Mouse (Mus musculus) hindbrain, embryonic 14.5 days (tissue): ENCODE results near the gene Nav1. TPM values are rescaled to one million over a fixed set of nuclear protein-coding genes. Genes with fewer than 3 reads are reported as not detected.

Experiments used
- ATAC-seq: fragments of 200-750 bp; cut with Nextera tagmentation; 2 replicates; pipeline ENCODE4 v1.8.0; 2017; ENCODE audit warnings: moderate number of reproducible peaks, mild to moderate bottlenecking, moderate TSS enrichment, moderate library complexity; ENCODE audit not compliant: low FRiP score
- DNase-seq: peaks from one replicate; pipeline ENCODE4 v3.0.0-alpha.2; 2015; ENCODE audit warnings: low spot score
- H3K27ac ChIP-seq: fragments of 300-500 bp; sonication (generic); 2 replicates; pipeline ENCODE4 v1.5.1; 2014; ENCODE audit warnings: mild to moderate bottlenecking, moderate library complexity
- H3K27me3 ChIP-seq: fragments of 300-500 bp; sonication (generic); 2 replicates; pipeline ENCODE4 v1.6.1; 2014; ENCODE audit warnings: mild to moderate bottlenecking, low read length, mixed read lengths; ENCODE audit not compliant: control insufficient read depth, insufficient read depth
- H3K36me3 ChIP-seq: fragments of 300-500 bp; sonication (generic); replicated peaks from 2 replicates; pipeline ENCODE4 v1.6.1; 2014; ENCODE audit not compliant: control insufficient read depth, insufficient read depth
- H3K4me1 ChIP-seq: fragments of 300-500 bp; sonication (generic); replicated peaks from 2 replicates; pipeline ENCODE4 v1.6.1; 2014; ENCODE audit warnings: antibody characterized with exemption, low read length, mixed read lengths; ENCODE audit not compliant: control insufficient read depth, insufficient read depth
- H3K4me2 ChIP-seq: fragments of 300-500 bp; sonication (generic); replicated peaks from 2 replicates; pipeline ENCODE4 v1.6.1; 2014; ENCODE audit warnings: mild to moderate bottlenecking, moderate library complexity
- H3K4me3 ChIP-seq: fragments of 300-500 bp; sonication (generic); replicated peaks from 2 replicates; pipeline ENCODE4 v1.5.1; 2014; ENCODE audit warnings: mild to moderate bottlenecking, low read length
- H3K9ac ChIP-seq: fragments of 300-500 bp; sonication (generic); 2 replicates; pipeline ENCODE4 v1.6.1; 2014
- H3K9me3 ChIP-seq: fragments of 300-500 bp; sonication (generic); 2 replicates; pipeline ENCODE4 v1.6.1; 2016; ENCODE audit warnings: low read length; ENCODE audit not compliant: control insufficient read depth
- WGBS: fragments of 180-500 bp; shearing (Covaris S2); extraction: QIAGEN DNeasy Blood & Tissue Kit; methylation state at CpG from one replicate; pipeline ENCODE4 v1.1.7; 2014; 5-methylcytosine and 5-hydroxymethylcytosine counted together
- polyA plus RNA-seq: library from polyadenylated mRNA; unstranded; fragments of >200 nt; fragmentation: Nextera tagmentation; extraction: Ambion mirVana; gene quantifications from 2 replicates; pipeline ENCODE4 v1.2.1, GENCODE M21; 2014

Nav1 gene
- polyA plus RNA-seq, 1 experiment from 2014 or later: 60.2 TPM

DNA sequence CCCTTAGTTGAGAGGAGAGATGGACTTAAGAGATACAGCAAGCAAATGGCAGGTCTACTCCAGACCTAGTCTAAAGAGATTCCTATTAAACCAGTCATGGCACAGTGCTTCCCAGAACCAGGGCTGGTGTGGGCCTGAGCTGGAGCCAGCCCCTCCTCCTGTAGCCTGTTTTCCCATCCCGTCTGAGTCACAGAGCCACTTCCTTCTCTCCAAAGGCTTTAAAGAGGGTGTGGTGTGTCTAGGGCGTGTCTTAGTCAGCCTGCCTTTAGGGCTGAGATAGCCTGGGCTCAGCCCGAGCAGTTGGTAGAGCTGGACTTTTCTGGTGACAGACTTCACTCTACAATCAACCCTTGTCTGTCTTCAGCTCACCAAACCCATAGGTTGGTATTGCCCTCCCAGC is 140.2 kb downstream of the Nav1 start:
- no peak overlapping the region for H3K9ac ChIP-seq
- H3K4me2 ChIP-seq: no peak overlapping the region
- peaks cover 99% of the 10 kb centered on the region for H3K36me3 ChIP-seq
- H3K9me3 ChIP-seq: no peaks in the 10 kb centered on the region
- WGBS: 77% methylated on average over 3 of the region's 3 CpGs
- ATAC-seq (no peak), DNase-seq (no peak)
- no peak overlapping the region for H3K4me3 ChIP-seq
- H3K27ac ChIP-seq: no peak overlapping the region
- H3K27me3 ChIP-seq: no peaks in the 10 kb centered on the region
- no peaks in the 10 kb centered on the region for H3K4me1 ChIP-seq

DNA sequence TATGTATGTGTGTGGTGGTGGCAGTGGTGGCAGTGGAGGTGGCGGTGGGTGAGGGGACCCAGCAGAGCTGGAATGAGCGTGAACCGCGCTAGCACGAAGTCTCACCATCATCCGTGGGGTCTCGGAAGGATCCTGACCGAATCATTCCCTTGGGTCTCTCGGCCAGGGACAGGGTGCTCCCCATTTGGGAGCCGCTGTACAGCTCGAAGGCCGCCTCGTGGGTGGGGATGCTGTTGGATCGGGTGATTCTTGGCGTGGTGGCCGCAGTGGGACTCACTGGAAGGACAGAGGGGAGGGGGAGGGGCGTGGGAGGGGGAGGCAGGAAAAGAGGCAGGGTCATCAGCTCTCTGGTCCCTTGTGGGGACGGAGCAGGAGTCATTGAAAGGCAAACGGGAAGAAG is 141.4 kb downstream of the Nav1 start:
- WGBS: 92% methylated on average over 19 of the region's 19 CpGs
- no peak overlapping the region for H3K27ac ChIP-seq
- DNase-seq: no peak
- H3K9ac ChIP-seq: no peak overlapping the region
- no peaks in the 10 kb centered on the region for H3K9me3 ChIP-seq
- no peak for ATAC-seq
- H3K36me3 ChIP-seq: peaks cover 92% of the 10 kb centered on the region
- H3K27me3 ChIP-seq: no peaks in the 10 kb centered on the region
- H3K4me1 ChIP-seq: no peaks in the 10 kb centered on the region
- no peak overlapping the region for H3K4me3 ChIP-seq
- no peak overlapping the region for H3K4me2 ChIP-seq

DNA sequence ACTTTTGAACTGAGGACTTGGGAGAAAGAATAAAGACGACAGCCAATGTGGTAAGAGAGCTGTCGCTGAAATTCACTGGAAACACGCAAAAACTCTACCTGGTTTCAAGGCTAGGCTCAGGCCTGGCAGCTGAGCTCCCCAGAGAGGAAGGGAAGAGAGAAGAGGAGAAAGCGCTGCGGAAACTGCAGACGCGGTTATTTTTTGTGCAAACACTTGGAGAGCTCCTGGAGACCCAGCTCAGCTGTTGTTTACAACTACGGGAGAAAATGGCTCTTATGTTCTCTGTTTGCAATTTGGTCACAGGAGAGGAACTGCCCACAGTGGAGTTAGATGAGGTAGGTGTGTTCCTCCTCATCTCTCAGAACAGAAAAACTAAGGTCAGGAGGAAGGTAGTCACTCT is 144.4 kb downstream of the Nav1 start:
- WGBS: 79% methylated on average over 8 of the region's 8 CpGs
- Histone ChIP-seq H3K27ac (no peak overlapping the region), H3K27me3 (no peaks in the 10 kb centered on the region), H3K9me3 (no peaks in the 10 kb centered on the region), H3K4me3 (no peak overlapping the region), H3K9ac (no peak overlapping the region), H3K36me3 (peaks cover 92% of the 10 kb centered on the region), H3K4me1 (no peaks in the 10 kb centered on the region), H3K4me2 (no peak overlapping the region)
- ATAC-seq: no peak
- no peak for DNase-seq

DNA sequence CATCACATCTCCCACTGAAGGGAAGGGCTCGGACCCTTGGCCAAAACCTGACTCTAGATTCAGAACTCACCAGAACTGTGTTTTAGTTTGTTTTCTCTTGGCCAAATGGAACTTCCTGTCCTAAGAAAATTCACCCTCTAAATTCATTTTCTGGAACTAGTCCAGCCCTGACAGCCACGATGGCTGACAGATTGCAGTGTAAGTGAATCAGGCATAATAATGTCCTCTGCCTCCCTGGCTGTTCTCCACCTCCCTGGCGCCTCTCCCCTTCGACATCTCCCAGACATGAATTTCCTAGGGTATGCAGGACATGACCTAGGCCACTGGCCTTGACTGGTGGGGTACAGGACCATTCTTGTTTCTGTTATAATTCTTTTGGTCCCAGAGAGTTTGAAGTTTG is 144.8 kb downstream of the Nav1 start:
- no peak overlapping the region for H3K27ac ChIP-seq
- peaks cover 92% of the 10 kb centered on the region for H3K36me3 ChIP-seq
- no peak overlapping the region for H3K4me3 ChIP-seq
- no peaks in the 10 kb centered on the region for H3K4me1 ChIP-seq
- ATAC-seq (no peak), DNase-seq (no peak)
- H3K9me3 ChIP-seq: no peaks in the 10 kb centered on the region
- H3K9ac ChIP-seq: no peak overlapping the region
- H3K4me2 ChIP-seq: no peak overlapping the region
- H3K27me3 ChIP-seq: no peaks in the 10 kb centered on the region
- 69% methylated on average over 4 of the region's 4 CpGs for WGBS

DNA sequence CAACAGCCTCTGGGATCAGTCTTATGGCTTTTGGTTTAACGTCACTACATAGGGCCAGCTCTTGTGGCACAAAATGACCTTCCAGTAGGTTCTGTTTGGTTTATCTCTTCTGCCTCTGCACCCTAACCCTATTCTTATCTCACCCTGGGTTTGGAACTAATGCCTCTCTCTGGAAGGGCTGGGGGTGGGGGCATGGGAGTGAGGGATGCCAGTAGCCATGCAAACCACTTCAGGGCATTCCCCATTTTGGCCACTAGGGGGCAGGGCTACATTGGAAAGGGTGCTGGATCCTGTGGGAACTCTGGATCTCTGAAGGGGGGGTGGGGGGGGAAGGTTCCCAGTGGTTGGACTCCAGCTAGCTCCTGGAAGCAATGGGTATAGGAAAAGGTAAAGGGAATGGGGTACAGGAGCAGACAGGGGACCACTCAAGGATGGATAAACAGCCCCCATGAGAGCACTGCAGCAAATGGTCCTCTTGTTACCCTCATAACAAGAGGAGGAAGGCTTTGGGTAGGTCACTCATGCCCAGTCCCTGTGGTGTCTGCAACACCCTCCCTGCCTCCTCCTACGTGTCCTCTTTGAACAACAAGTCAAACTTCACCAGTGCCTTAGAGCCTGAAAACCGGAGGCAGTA is 145.9 kb downstream of the Nav1 start:
- WGBS: 68% methylated on average over 3 of the region's 3 CpGs
- H3K27me3 ChIP-seq: no peaks in the 10 kb centered on the region
- H3K36me3 ChIP-seq: peaks cover 92% of the 10 kb centered on the region
- H3K9me3 ChIP-seq: no peaks in the 10 kb centered on the region
- H3K4me3 ChIP-seq: no peak overlapping the region
- no peak for ATAC-seq
- no peak overlapping the region for H3K9ac ChIP-seq
- peak; percentile 80 for DNase-seq
- H3K4me1 ChIP-seq: no peaks in the 10 kb centered on the region
- no peak overlapping the region for H3K4me2 ChIP-seq
- H3K27ac ChIP-seq: no peak overlapping the region

DNA sequence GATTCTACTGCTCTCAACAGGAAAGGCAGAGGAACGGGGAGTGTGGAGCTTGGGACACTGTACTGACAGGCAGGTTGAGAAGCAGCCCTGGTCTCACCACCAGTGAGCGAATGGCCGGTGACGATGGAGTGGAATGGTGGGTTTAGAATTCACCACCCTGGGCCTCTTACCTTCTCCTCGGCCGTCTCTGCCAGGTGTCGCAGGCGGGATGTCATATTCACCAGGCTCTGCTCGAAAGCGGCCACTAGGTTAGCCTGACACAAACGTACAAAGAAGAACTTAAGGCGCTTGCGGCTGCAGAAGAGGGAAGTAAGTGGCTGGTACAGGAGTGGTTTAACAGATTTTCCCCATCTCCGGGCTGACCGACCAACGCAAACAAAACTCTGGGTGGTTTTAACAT is 146.6 kb downstream of the Nav1 start:
- ATAC-seq: no peak
- Histone ChIP-seq H3K9ac (no peak overlapping the region), H3K27ac (no peak overlapping the region), H3K27me3 (no peaks in the 10 kb centered on the region), H3K9me3 (no peaks in the 10 kb centered on the region), H3K4me1 (no peaks in the 10 kb centered on the region), H3K4me2 (no peak overlapping the region), H3K4me3 (no peak overlapping the region), H3K36me3 (peaks cover 92% of the 10 kb centered on the region)
- 94% methylated on average over 16 of the region's 16 CpGs for WGBS
- no peak for DNase-seq

DNA sequence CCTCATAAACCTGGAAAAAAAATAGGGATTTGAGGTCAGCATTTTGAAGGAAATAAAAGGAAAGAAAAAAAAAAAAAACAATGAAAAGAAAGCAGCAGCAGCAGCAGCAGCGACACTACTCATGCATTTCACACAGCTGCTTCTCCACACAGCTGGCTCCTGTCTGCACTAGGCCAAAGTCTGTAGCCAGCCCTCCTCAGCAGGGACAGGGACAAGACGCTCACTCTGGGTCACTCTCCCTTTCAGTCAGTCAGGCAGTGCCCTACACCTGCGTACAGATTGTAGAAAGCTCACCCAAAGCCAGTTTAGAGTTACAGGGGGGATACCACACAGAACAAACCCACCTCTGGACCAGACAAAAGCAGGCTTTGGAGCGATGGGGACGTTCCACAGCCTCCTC is 149.2 kb downstream of the Nav1 start:
- Histone ChIP-seq H3K27ac (no peak overlapping the region), H3K4me1 (no peaks in the 10 kb centered on the region), H3K36me3 (peaks cover 92% of the 10 kb centered on the region), H3K4me2 (no peak overlapping the region), H3K9ac (no peak overlapping the region), H3K9me3 (no peaks in the 10 kb centered on the region), H3K4me3 (no peak overlapping the region), H3K27me3 (no peaks in the 10 kb centered on the region)
- ATAC-seq (no peak), DNase-seq (no peak)
- 88% methylated on average over 5 of the region's 5 CpGs for WGBS

DNA sequence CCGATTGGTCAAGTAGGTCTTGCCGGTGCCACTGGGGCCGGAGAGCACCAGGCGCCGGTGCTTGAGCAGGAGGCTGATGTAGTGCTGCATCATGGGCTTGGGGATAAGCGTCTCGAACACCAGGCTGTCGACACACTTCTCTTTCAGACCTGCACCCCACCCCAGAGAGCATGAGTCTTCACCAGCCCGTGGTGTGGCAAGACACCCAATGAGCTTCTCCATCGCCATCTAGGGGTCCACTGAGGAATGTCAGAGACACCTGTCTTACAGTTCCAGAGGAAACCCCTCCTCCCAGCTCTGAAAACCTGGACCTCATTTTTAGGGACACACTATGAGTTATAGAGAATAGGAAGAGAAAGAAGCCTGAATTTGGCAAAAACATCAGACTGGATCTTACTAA is 154.8 kb downstream of the Nav1 start:
- Histone ChIP-seq H3K36me3 (peaks cover 95% of the 10 kb centered on the region), H3K4me3 (no peak overlapping the region), H3K27ac (no peak overlapping the region), H3K9ac (no peak overlapping the region), H3K4me1 (no peaks in the 10 kb centered on the region), H3K9me3 (no peaks in the 10 kb centered on the region), H3K4me2 (no peak overlapping the region), H3K27me3 (no peaks in the 10 kb centered on the region)
- DNase-seq: peak; percentile 47
- ATAC-seq: no peak
- 80% methylated on average over 10 of the region's 10 CpGs for WGBS

DNA sequence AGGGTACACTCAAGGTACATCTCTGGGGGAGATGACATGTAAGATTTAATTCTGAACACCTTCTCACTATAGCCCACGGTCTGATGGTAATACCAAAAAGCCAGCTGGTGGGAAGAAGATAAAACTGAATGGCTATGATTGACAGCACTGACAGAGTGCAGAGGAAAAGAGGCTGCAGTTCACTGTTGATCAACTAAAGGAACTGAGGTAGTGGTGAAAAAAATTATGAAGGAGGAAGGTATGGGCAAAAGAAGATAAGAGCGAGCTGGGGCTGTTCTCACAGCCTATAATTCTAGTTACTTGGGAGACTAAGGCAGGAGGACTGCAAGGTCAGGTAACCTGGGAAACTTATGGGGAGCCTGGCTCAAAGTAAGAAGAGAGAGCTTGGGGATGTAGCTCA is 155.7 kb downstream of the Nav1 start:
- ATAC-seq (no peak), DNase-seq (no peak)
- no peaks in the 10 kb centered on the region for H3K27me3 ChIP-seq
- H3K4me3 ChIP-seq: no peak overlapping the region
- no peak overlapping the region for H3K27ac ChIP-seq
- no peaks in the 10 kb centered on the region for H3K4me1 ChIP-seq
- no peaks in the 10 kb centered on the region for H3K9me3 ChIP-seq
- H3K36me3 ChIP-seq: peaks cover 89% of the 10 kb centered on the region
- H3K4me2 ChIP-seq: no peak overlapping the region
- 94% methylated on average over 2 of the region's 2 CpGs for WGBS
- no peak overlapping the region for H3K9ac ChIP-seq

DNA sequence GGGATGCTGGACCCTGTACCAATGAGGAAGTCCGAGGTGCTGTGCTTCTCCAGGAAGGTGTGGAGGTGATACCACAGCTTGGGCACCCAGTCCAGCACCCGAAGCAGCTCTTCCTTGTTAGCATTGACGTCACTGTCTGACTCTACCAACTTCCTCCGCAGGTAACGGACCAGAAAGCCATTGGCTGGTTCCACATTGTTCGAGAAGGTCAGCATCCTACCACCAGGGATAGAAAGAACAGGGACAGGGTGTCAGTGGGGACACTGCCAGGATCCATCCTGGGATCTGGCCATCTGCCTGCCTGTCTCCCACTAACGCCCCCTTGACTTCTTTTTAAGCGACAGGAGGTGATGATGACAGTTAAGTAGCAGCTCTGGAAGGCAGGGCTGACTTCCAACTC is 157.2 kb downstream of the Nav1 start:
- Histone ChIP-seq H3K36me3 (peaks cover 84% of the 10 kb centered on the region), H3K27ac (no peak overlapping the region)

More for the DNA sequence above, 157.2 kb downstream of the Nav1 start:
- Histone ChIP-seq H3K4me3 (no peak overlapping the region), H3K4me1 (no peaks in the 10 kb centered on the region), H3K9ac (no peak overlapping the region), H3K4me2 (no peak overlapping the region), H3K9me3 (no peaks in the 10 kb centered on the region), H3K27me3 (no peaks in the 10 kb centered on the region)
- no peak for ATAC-seq
- WGBS: 95% methylated on average over 8 of the region's 8 CpGs
- no peak for DNase-seq
